Mouse (Mus musculus): Measurements from ENCODE around the gene Snx20. TPM values are rescaled to one million over a fixed set of nuclear protein-coding genes. Genes with fewer than 3 reads are reported as not detected.
A peak's percentile ranks its signal among the peaks of the same experiment; 100 is the strongest.

Snx20 gene
- polyA plus RNA-seq, 1 experiment = not detected

DNA sequence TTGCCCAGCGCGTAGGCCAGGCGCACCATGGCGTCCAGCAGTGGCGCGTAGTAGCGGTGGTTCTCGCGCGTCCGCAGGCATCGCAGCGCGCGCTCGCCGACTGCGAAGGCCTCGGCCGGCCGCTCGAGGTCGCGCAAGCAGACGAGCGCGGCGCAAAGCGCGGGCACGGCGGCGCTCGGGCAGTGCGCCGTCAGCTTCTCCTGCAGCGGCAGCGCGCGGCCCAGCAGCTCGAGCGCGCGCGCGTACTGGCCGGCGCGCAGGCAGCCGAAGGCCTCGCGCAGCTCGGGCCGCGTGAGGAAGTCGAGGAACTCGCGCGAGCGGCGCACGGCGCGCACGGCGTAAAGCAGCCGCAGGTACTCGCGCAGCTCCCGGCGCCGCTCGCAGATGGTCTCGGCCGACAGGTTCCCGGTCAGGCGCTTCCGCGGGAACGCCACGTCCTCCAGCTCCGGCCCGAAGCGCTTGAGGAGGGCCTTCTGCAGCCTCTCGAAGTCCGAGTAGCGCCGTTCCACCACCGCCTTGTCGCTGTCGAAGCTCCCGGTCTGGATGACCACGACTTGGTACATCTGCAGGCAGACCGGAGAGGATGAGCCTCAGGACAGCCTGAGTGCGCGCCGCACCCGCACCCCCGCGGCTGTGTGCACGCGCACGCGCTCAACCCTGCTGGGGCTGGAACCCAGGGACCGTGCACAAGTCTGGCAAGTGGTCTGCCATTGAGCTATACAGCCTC, 8.5 kb downstream of the Snx20 start:
- TF ChIP-seq CTCF (IDR thresholded peaks at IDR 0.05; ENCODE audit: low read depth, low read length) = no peak
- TF ChIP-seq POLR2A (IDR thresholded peaks at IDR 0.05; ENCODE audit: insufficient read depth, low read length) = no peak
- no peak for TF ChIP-seq EP300 (IDR thresholded peaks at IDR 0.05; ENCODE audit: insufficient read depth, low read depth, low read length)
- Histone ChIP-seq H3K4me3 (ENCODE audit: low read depth, low read length) (peak overlapping the region; percentile 72), H3K9ac (ENCODE audit: low read depth, poor library complexity, severe bottlenecking) (peak overlapping the region; percentile 70), H3K27me3 (ENCODE audit: control insufficient read depth, insufficient read depth, low read length, poor library complexity, severe bottlenecking) (peaks cover 2% of the 10 kb centered on the region; the same call in 1 of the 2 replicates), H3K27ac (ENCODE audit: insufficient read depth, low read length) (no peak overlapping the region), H3K4me1 (ENCODE audit: control insufficient read depth, insufficient read depth, low read length) (no peaks in the 10 kb centered on the region), H3K9me3 (replicated peaks; ENCODE audit: control insufficient read depth, insufficient read depth, low read length, poor library complexity, severe bottlenecking) (peaks cover 5% of the 10 kb centered on the region; the same call in 1 of the 2 replicates), H3K36me3 (ENCODE audit: control insufficient read depth, insufficient read depth, low read length, poor library complexity, severe bottlenecking) (no peaks in the 10 kb centered on the region)

GRCm38 (mm10) chr8:88626940-88627264, 9.0 kb downstream of the Snx20 start:
- H3K4me3 ChIP-seq (ENCODE audit: low read depth, low read length) = peak overlapping the region; percentile 67
- peaks cover 2% of the 10 kb centered on the region; the same call in 1 of the 2 replicates for H3K27me3 ChIP-seq (ENCODE audit: control insufficient read depth, insufficient read depth, low read length, poor library complexity, severe bottlenecking)
- peaks cover 5% of the 10 kb centered on the region; the same call in 1 of the 2 replicates for H3K9me3 ChIP-seq (replicated peaks; ENCODE audit: control insufficient read depth, insufficient read depth, low read length, poor library complexity, severe bottlenecking)
- H3K27ac ChIP-seq (ENCODE audit: insufficient read depth, low read length) = no peak overlapping the region
- no peaks in the 10 kb centered on the region for H3K36me3 ChIP-seq (ENCODE audit: control insufficient read depth, insufficient read depth, low read length, poor library complexity, severe bottlenecking)
- no peak for TF ChIP-seq CTCF (IDR thresholded peaks at IDR 0.05; ENCODE audit: low read depth, low read length)
- no peak for TF ChIP-seq EP300 (IDR thresholded peaks at IDR 0.05; ENCODE audit: insufficient read depth, low read depth, low read length)
- TF ChIP-seq POLR2A (IDR thresholded peaks at IDR 0.05; ENCODE audit: insufficient read depth, low read length) = no peak
- H3K4me1 ChIP-seq (ENCODE audit: control insufficient read depth, insufficient read depth, low read length) = no peaks in the 10 kb centered on the region
- H3K9ac ChIP-seq (ENCODE audit: low read depth, poor library complexity, severe bottlenecking) = peak overlapping the region; percentile 70

DNA sequence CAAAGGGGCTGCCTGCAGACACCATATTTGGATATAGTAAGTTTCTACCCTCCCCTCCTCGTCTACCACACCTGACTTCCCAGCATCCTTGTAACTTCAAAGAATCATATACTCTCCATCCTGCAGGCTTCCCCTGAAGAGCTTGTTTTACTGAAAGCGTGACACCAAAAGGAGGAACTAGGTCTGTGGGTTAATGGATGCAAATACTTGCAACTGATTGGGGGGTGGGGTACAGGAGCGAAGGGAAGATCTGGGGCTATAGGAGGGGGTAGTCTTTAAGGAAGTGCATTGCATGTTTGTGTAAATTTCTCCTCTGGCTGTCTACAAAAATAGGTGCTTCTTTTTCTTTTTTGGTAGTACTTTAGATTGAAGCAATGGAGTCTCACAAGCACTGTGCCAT, 9.5 kb downstream of the Snx20 start:
- H3K9me3 ChIP-seq (replicated peaks; ENCODE audit: control insufficient read depth, insufficient read depth, low read length, poor library complexity, severe bottlenecking) = peaks cover 5% of the 10 kb centered on the region; the same call in 1 of the 2 replicates
- H3K27ac ChIP-seq (ENCODE audit: insufficient read depth, low read length) = no peak overlapping the region
- H3K4me3 ChIP-seq (ENCODE audit: low read depth, low read length) = no peak overlapping the region
- peak overlapping the region; percentile 70; the same call in 1 of the 2 replicates for H3K9ac ChIP-seq (ENCODE audit: low read depth, poor library complexity, severe bottlenecking)
- H3K4me1 ChIP-seq (ENCODE audit: control insufficient read depth, insufficient read depth, low read length) = no peaks in the 10 kb centered on the region
- peaks cover 2% of the 10 kb centered on the region; the same call in 1 of the 2 replicates for H3K27me3 ChIP-seq (ENCODE audit: control insufficient read depth, insufficient read depth, low read length, poor library complexity, severe bottlenecking)
- TF ChIP-seq POLR2A (IDR thresholded peaks at IDR 0.05; ENCODE audit: insufficient read depth, low read length) (no peak), CTCF (IDR thresholded peaks at IDR 0.05; ENCODE audit: low read depth, low read length) (no peak), EP300 (IDR thresholded peaks at IDR 0.05; ENCODE audit: insufficient read depth, low read depth, low read length) (no peak)
- H3K36me3 ChIP-seq (ENCODE audit: control insufficient read depth, insufficient read depth, low read length, poor library complexity, severe bottlenecking) = no peaks in the 10 kb centered on the region

DNA sequence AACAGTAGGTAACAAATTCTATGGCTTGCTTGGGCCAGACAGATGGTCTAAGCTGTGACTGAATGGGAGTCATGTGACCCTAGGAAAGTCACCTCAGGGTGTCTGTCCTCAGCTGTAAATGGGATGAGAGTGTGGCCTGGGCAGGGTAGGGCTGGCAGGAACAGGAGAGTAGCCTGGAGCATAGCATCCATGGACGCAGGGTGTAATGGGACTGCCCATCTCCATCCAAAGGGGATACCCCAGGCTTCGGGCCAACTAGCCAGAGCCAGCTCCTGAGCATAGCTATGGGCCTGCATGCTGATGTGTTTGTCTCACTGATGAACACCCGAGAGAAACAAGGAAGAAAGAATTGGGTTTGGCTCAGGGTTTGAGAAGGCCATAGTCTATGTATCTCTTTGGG, 11.7 kb downstream of the Snx20 start:
- Histone ChIP-seq H3K4me3 (ENCODE audit: low read depth, low read length) (no peak overlapping the region), H3K4me1 (ENCODE audit: control insufficient read depth, insufficient read depth, low read length) (no peaks in the 10 kb centered on the region), H3K27ac (ENCODE audit: insufficient read depth, low read length) (no peak overlapping the region), H3K9ac (ENCODE audit: low read depth, poor library complexity, severe bottlenecking) (no peak overlapping the region), H3K36me3 (ENCODE audit: control insufficient read depth, insufficient read depth, low read length, poor library complexity, severe bottlenecking) (no peaks in the 10 kb centered on the region), H3K27me3 (ENCODE audit: control insufficient read depth, insufficient read depth, low read length, poor library complexity, severe bottlenecking) (peaks cover 2% of the 10 kb centered on the region; the same call in 1 of the 2 replicates), H3K9me3 (replicated peaks; ENCODE audit: control insufficient read depth, insufficient read depth, low read length, poor library complexity, severe bottlenecking) (no peaks in the 10 kb centered on the region)
- TF ChIP-seq EP300 (IDR thresholded peaks at IDR 0.05; ENCODE audit: insufficient read depth, low read depth, low read length) (no peak), CTCF (IDR thresholded peaks at IDR 0.05; ENCODE audit: low read depth, low read length) (no peak), POLR2A (IDR thresholded peaks at IDR 0.05; ENCODE audit: insufficient read depth, low read length) (no peak)

DNA sequence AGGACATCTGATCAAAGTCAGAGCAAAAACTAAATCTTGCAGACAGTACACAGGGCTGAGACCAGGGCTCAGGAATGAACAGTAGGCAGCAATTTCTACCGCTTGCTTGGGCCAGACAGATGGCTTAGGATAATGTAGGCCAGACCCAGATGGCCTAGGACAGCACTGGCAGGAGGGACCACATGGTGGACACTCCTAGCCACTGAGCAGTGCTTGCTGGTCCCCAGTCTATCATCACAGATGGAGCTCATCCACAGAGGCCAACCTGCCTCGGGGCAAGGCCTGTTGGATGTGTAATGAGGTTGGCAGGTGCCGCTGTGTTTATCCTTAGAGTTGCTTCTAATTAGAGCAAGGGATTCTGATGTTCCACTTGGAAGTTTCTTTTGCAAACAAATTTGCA, 12.6 kb downstream of the Snx20 start:
- Histone ChIP-seq H3K36me3 (ENCODE audit: control insufficient read depth, insufficient read depth, low read length, poor library complexity, severe bottlenecking) (no peaks in the 10 kb centered on the region), H3K27me3 (ENCODE audit: control insufficient read depth, insufficient read depth, low read length, poor library complexity, severe bottlenecking) (peaks cover 2% of the 10 kb centered on the region; the same call in 1 of the 2 replicates), H3K27ac (ENCODE audit: insufficient read depth, low read length) (no peak overlapping the region), H3K4me3 (ENCODE audit: low read depth, low read length) (no peak overlapping the region), H3K9me3 (replicated peaks; ENCODE audit: control insufficient read depth, insufficient read depth, low read length, poor library complexity, severe bottlenecking) (no peaks in the 10 kb centered on the region), H3K9ac (ENCODE audit: low read depth, poor library complexity, severe bottlenecking) (no peak overlapping the region), H3K4me1 (ENCODE audit: control insufficient read depth, insufficient read depth, low read length) (no peaks in the 10 kb centered on the region)
- no peak for TF ChIP-seq POLR2A (IDR thresholded peaks at IDR 0.05; ENCODE audit: insufficient read depth, low read length)
- no peak for TF ChIP-seq EP300 (IDR thresholded peaks at IDR 0.05; ENCODE audit: insufficient read depth, low read depth, low read length)
- TF ChIP-seq CTCF (IDR thresholded peaks at IDR 0.05; ENCODE audit: low read depth, low read length) = no peak

DNA sequence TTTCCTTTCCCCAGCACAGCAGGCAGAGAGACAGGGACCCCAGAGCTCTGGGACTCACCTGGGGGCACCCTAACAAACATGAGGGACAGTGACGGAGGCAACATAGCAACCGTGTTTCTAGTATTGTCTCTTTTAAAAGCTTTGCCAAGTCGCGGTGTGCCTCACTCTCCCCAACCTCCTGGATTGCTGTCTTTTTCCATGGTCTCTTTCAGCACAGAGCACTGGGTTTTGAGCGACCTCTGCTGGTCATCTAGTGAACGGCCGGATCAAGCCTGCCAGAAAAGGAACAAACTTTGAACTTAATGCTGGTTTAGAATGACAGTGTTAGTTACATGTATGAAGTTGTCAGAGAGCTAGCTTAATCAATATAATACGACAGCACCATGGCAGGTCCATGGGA, 14.5 kb downstream of the Snx20 start:
- Histone ChIP-seq H3K9ac (ENCODE audit: low read depth, poor library complexity, severe bottlenecking) (no peak overlapping the region), H3K4me3 (ENCODE audit: low read depth, low read length) (no peak overlapping the region), H3K27me3 (ENCODE audit: control insufficient read depth, insufficient read depth, low read length, poor library complexity, severe bottlenecking) (peaks cover under 1% of the 10 kb centered on the region; the same call in 1 of the 2 replicates), H3K4me1 (ENCODE audit: control insufficient read depth, insufficient read depth, low read length) (no peaks in the 10 kb centered on the region), H3K27ac (ENCODE audit: insufficient read depth, low read length) (no peak overlapping the region), H3K9me3 (replicated peaks; ENCODE audit: control insufficient read depth, insufficient read depth, low read length, poor library complexity, severe bottlenecking) (no peaks in the 10 kb centered on the region), H3K36me3 (ENCODE audit: control insufficient read depth, insufficient read depth, low read length, poor library complexity, severe bottlenecking) (no peaks in the 10 kb centered on the region)
- peak; percentile 93 for TF ChIP-seq CTCF (IDR thresholded peaks at IDR 0.05; ENCODE audit: low read depth, low read length)
- no peak for TF ChIP-seq POLR2A (IDR thresholded peaks at IDR 0.05; ENCODE audit: insufficient read depth, low read length)
